Comparison of ENCODE assay signal across 11 mouse cellular contexts in genomic region chr5:150402832-150403447, GRCm38 (mm10).
DNase-seq lines count a peak whose midpoint lies in the region; ATAC-seq and TF ChIP-seq lines count a peak whose summit lies in the region.
"Had no signal": no experiment of that assay in that cellular context is flagged by ENCODE, and none has a peak within 500 bp of the region (broad histone marks: within the 10 kb centered on the region; RNA-seq: fewer than 3 reads in every experiment).

No protein-coding gene starts in this region.

- no peak overlapping the region for H3K27ac ChIP-seq in hindbrain, embryonic 11.5 days (ENCODE audit: low read depth, low read length)
- H3K27ac ChIP-seq in hindbrain, embryonic 13.5 days: no peak overlapping the region
- no peak overlapping the region for H3K27ac ChIP-seq in limb, embryonic 13.5 days
- H3K27ac ChIP-seq: hindbrain, embryonic 15.5 days; liver, embryonic 13.5 days; neural tube, embryonic 13.5 days had no signal

- no peak overlapping the region for H3K4me3 ChIP-seq in hindbrain, embryonic 11.5 days (ENCODE audit: low read depth, low read length)
- H3K4me3 ChIP-seq in hindbrain, embryonic 13.5 days: no peak overlapping the region
- H3K4me3 ChIP-seq in E14TG2a.4 (replicated peaks; ENCODE audit: low read length): peak overlapping the region; percentile 75
- no peak overlapping the region for H3K4me3 ChIP-seq in limb, embryonic 13.5 days
- H3K4me3 ChIP-seq: hindbrain, embryonic 15.5 days; liver, embryonic 13.5 days; neural tube, embryonic 13.5 days had no signal

- H3K4me1 ChIP-seq in hindbrain, embryonic 11.5 days (replicated peaks; ENCODE audit: control insufficient read depth, insufficient read depth, low read length): no peaks in the 10 kb centered on the region
- H3K4me1 ChIP-seq in hindbrain, embryonic 13.5 days (replicated peaks): no peaks in the 10 kb centered on the region
- H3K4me1 ChIP-seq in E14TG2a.4 (replicated peaks; ENCODE audit: low read depth, low read length): peaks cover 4% of the 10 kb centered on the region; the same call in 1 of the 2 replicates
- H3K4me1 ChIP-seq in limb, embryonic 13.5 days: no peaks in the 10 kb centered on the region
- H3K4me1 ChIP-seq: hindbrain, embryonic 15.5 days; liver, embryonic 13.5 days; neural tube, embryonic 13.5 days had no signal

- no peaks in the 10 kb centered on the region; the same call in 1 of the 2 replicates for H3K9me3 ChIP-seq in hindbrain, embryonic 11.5 days (ENCODE audit: control insufficient read depth, low read length)
- H3K9me3 ChIP-seq in hindbrain, embryonic 13.5 days: 0 out of 2 replicates have a peak, but pooled peaks cover 3% of the 10 kb centered on the region
- no peaks in the 10 kb centered on the region for H3K9me3 ChIP-seq in E14TG2a.4 (ENCODE audit: low read length)
- H3K9me3 ChIP-seq in limb, embryonic 13.5 days: no peaks in the 10 kb centered on the region
- H3K9me3 ChIP-seq: hindbrain, embryonic 15.5 days; liver, embryonic 13.5 days; neural tube, embryonic 13.5 days had no signal

- peak; percentile 60 for TF ChIP-seq CTCF in E14TG2a.4 (conservative IDR thresholded peaks at IDR 0.05; ENCODE audit: low read length)
- TF ChIP-seq CTCF in brain, embryonic 14.5 days (IDR thresholded peaks at IDR 0.05; ENCODE audit: borderline replicate concordance, extremely low read depth, insufficient read depth, insufficient read length): peak; percentile 20; the same call in 1 of the 2 replicates

- H3K27me3 ChIP-seq in hindbrain, embryonic 11.5 days (ENCODE audit: control insufficient read depth, insufficient read depth, low read length): no peaks in the 10 kb centered on the region
- H3K27me3 ChIP-seq in hindbrain, embryonic 13.5 days: no peaks in the 10 kb centered on the region
- no peaks in the 10 kb centered on the region for H3K27me3 ChIP-seq in E14TG2a.4 (ENCODE audit: insufficient read depth, low read length)
- H3K27me3 ChIP-seq in limb, embryonic 13.5 days: no peaks in the 10 kb centered on the region
- H3K27me3 ChIP-seq: hindbrain, embryonic 15.5 days; liver, embryonic 13.5 days; neural tube, embryonic 13.5 days had no signal

- no peak overlapping the region for H3K4me2 ChIP-seq in hindbrain, embryonic 11.5 days (replicated peaks; ENCODE audit: low read depth, low read length)
- no peak overlapping the region for H3K4me2 ChIP-seq in hindbrain, embryonic 13.5 days
- peak overlapping the region; percentile 43 for H3K4me2 ChIP-seq in limb, embryonic 13.5 days (replicated peaks)
- H3K4me2 ChIP-seq: hindbrain, embryonic 15.5 days; liver, embryonic 13.5 days; neural tube, embryonic 13.5 days had no signal

- no peak overlapping the region for H3K9ac ChIP-seq in hindbrain, embryonic 11.5 days (ENCODE audit: low read depth, low read length)
- H3K9ac ChIP-seq in hindbrain, embryonic 13.5 days: no peak overlapping the region
- no peak overlapping the region for H3K9ac ChIP-seq in limb, embryonic 13.5 days
- H3K9ac ChIP-seq: hindbrain, embryonic 15.5 days; liver, embryonic 13.5 days; neural tube, embryonic 13.5 days had no signal

- WGBS in hindbrain, embryonic 11.5 days: 25% methylated on average over 13 of the region's 13 CpGs
- 30% methylated on average over 13 of the region's 13 CpGs for WGBS in hindbrain, embryonic 13.5 days
- 33% methylated on average over 13 of the region's 13 CpGs for WGBS in limb, embryonic 13.5 days

- no peaks in the 10 kb centered on the region for H3K36me3 ChIP-seq in hindbrain, embryonic 11.5 days (ENCODE audit: control insufficient read depth, insufficient read depth, low read length)
- peaks cover 86% of the 10 kb centered on the region for H3K36me3 ChIP-seq in hindbrain, embryonic 13.5 days
- H3K36me3 ChIP-seq in E14TG2a.4 (ENCODE audit: insufficient read depth, low read length): peaks cover 25% of the 10 kb centered on the region
- H3K36me3 ChIP-seq in limb, embryonic 13.5 days: peaks cover 10% of the 10 kb centered on the region

- 0 out of 2 replicates have a peak, but pooled peaks have one; percentile 19 for ATAC-seq in hindbrain, embryonic 11.5 days (ENCODE audit: low FRiP score)
- ATAC-seq in hindbrain, embryonic 13.5 days (ENCODE audit: low FRiP score): no peak
- no peak for ATAC-seq in limb, embryonic 13.5 days (ENCODE audit: low FRiP score, low read depth)

- no peak for TF ChIP-seq POLR2A in brain, embryonic 14.5 days (IDR thresholded peaks at IDR 0.05; ENCODE audit: borderline replicate concordance, extremely low read depth, insufficient read depth, insufficient read length, poor library complexity, severe bottlenecking)

- peak; percentile 27 for DNase-seq in hindbrain, embryonic 11.5 days (ENCODE audit: low spot score)
- DNase-seq in brain, embryonic 14.5 days (ENCODE audit: low read depth): peak; percentile 28
- no peak for DNase-seq in c-Kit-positive CD71-positive TER-119-positive erythroid progenitor cells, embryonic 14.5 days (ENCODE audit: low spot score)
- no peak for DNase-seq in thymus, postnatal 4 days
- DNase-seq in gastrocnemius, postnatal 10 days: no peak
- DNase-seq: liver, embryonic 13.5 days had no signal

Comparison
In these comparisons a context has a peak if more than half of its experiments do, and no peak if none do; other contexts are left out.
1. DNase-seq: peak in hindbrain, embryonic 11.5 days (single experiment) and brain, embryonic 14.5 days (single experiment); none in c-Kit-positive CD71-positive TER-119-positive erythroid progenitor cells, embryonic 14.5 days (single experiment), thymus, postnatal 4 days (single experiment) and gastrocnemius, postnatal 10 days (single experiment).